Mouse (Mus musculus) stomach, embryonic 14.5 days (tissue): ENCODE results near the gene Cab39. TPM values are rescaled to one million over a fixed set of nuclear protein-coding genes. Genes with fewer than 3 reads are reported as not detected.

ENCODE experiments used
- ATAC-seq: fragments of 200-750 bp; cut with Nextera tagmentation; 2 replicates; pipeline ENCODE4 v1.8.0; 2017; ENCODE audit warnings: low read depth, moderate TSS enrichment; ENCODE audit not compliant: insufficient number of reproducible peaks, insufficient read depth, low FRiP score
- H3K27ac ChIP-seq: fragments of 300-500 bp; sonication (generic); 2 replicates; pipeline ENCODE4 v1.5.1; 2014; ENCODE audit warnings: mild to moderate bottlenecking, low read length, moderate library complexity, mixed read lengths
- H3K27me3 ChIP-seq: fragments of 300-500 bp; sonication (generic); 2 replicates; pipeline ENCODE4 v1.6.1; 2014; ENCODE audit warnings: low read length, control low read depth, mixed read lengths; ENCODE audit not compliant: control insufficient read depth, insufficient read depth
- H3K36me3 ChIP-seq: fragments of 300-500 bp; sonication (generic); 2 replicates; pipeline ENCODE4 v1.6.1; 2014; ENCODE audit warnings: mild to moderate bottlenecking, control low read depth, low read length, moderate library complexity, mixed read lengths; ENCODE audit not compliant: control insufficient read depth, insufficient read depth
- H3K4me1 ChIP-seq: fragments of 300-500 bp; sonication (generic); 2 replicates; pipeline ENCODE4 v1.6.1; 2014; ENCODE audit warnings: low read length, control low read depth, mixed read lengths; ENCODE audit not compliant: control insufficient read depth, insufficient read depth
- H3K4me2 ChIP-seq: fragments of 300-500 bp; sonication (generic); replicated peaks from 2 replicates; pipeline ENCODE4 v1.6.1; 2014; ENCODE audit warnings: low read depth, low read length, control low read depth
- H3K4me3 ChIP-seq: fragments of 300-500 bp; sonication (generic); 2 replicates; pipeline ENCODE4 v1.5.1; 2014; ENCODE audit warnings: low read depth, low read length, control low read depth
- H3K9ac ChIP-seq: fragments of 300-500 bp; sonication (generic); replicated peaks from 2 replicates; pipeline ENCODE4 v1.6.1; 2014; ENCODE audit warnings: low read depth, mild to moderate bottlenecking, control low read depth, low read length, moderate library complexity, mixed read lengths
- H3K9me3 ChIP-seq: fragments of 300-500 bp; sonication (generic); 2 replicates; pipeline ENCODE4 v1.6.1; 2016; ENCODE audit warnings: low read depth, low read length, control low read depth; ENCODE audit not compliant: control insufficient read depth
- WGBS: fragments of 180-500 bp; shearing (Covaris S2); extraction: QIAGEN DNeasy Blood & Tissue Kit; methylation state at CpG from one replicate; pipeline ENCODE4 v1.1.7; 2014; 5-methylcytosine and 5-hydroxymethylcytosine counted together
- polyA plus RNA-seq: library from polyadenylated mRNA; unstranded; fragments of >200 nt; fragmentation: Nextera tagmentation; extraction: Ambion mirVana; gene quantifications from 2 replicates; pipeline ENCODE4 v1.2.1, GENCODE M21; 2014

Cab39 gene
- 52.1 and 56.1 TPM in 2 replicates for polyA plus RNA-seq

DNA sequence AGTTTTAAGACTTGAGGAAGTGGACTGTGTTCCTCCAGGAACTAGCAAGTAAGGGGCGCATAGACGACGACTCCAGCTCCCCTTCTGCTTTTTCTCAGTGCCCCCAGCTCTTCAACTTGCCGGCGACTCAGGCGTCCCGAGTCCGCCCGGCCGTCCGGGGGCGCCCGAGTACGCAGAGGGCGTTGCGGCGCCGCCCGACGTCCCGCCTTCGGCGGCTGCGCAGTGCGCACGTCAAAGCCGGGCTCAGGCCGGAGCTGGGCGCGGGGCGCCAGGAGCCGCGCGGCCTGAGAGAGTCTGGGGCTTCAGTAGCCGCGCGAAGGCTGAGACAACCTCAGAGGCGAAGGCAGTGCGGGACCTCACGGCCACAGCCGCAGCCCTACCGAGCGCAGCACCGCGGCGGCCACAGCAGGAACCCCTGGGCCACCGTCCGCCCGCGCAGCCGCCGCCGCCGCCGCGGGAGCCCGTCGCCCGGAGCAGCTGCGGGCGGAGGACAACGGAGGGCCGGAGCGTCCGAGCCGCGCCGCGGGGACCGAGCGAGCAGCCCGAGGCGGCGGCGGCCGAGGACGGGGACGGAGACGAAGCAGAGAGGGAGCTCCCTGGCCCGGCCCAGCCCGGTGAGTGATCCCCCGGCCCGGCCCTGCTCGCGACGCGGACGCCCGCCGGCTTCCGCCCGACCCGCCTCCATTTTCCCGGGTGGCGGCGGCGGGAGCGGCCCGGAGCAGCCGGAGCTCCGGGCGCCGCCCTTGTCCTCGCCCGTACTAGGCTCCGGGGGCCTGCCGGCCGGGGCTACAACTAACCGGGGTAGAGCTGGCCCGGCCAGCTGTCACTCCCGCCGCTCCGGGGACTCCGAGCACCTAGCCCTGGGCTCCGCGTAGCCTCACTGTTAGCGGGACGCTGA lies at the start of gene Cab39:
TSS of gene Cab39 (plus strand) at position 234 of the 898 bp plus-strand sequence.
- Histone ChIP-seq H3K4me3 (peak within 1 kb of the TSS; percentile 98), H3K9ac (peak within 1 kb of the TSS; percentile 98), H3K4me2 (peak within 1 kb of the TSS; percentile 60), H3K27me3 (no peaks in the 10 kb centered on the region), H3K9me3 (no peaks in the 10 kb centered on the region), H3K36me3 (no peaks in the 10 kb centered on the region; the same call in 1 of the 2 replicates), H3K27ac (peak within 1 kb of the TSS; percentile 94), H3K4me1 (peaks cover 13% of the 10 kb centered on the region; the same call in 1 of the 2 replicates)
- peak; percentile 89 for ATAC-seq
- under 1% methylated on average over 104 of the region's 118 CpGs for WGBS

DNA sequence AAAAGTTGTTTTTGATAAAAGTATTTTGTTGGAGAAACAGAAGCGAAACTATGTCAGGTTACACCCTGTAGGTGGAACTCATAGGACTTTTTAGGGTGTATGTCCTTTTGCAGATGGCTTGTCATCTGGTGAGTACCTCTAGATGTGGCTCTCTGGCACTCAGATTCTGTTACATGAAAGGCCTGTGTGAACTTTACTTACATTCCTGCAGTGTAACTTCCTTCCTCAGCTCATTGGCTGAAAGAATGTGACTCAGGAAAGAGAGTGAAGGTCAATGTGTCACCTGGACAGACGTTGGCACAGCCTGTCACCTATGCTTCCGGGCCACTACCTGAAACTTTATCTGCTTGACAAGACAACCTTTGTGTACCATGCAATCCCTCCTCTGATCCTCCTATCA lies 48.7 kb upstream of the Cab39 start:
- 74% methylated on average over 3 of the region's 3 CpGs for WGBS
- Histone ChIP-seq H3K4me3 (no peak overlapping the region), H3K27ac (no peak overlapping the region), H3K36me3 (no peaks in the 10 kb centered on the region), H3K4me1 (no peaks in the 10 kb centered on the region), H3K9ac (no peak overlapping the region), H3K9me3 (no peaks in the 10 kb centered on the region), H3K4me2 (no peak overlapping the region), H3K27me3 (no peaks in the 10 kb centered on the region)
- ATAC-seq = no peak

- Histone ChIP-seq H3K4me2 (no peak overlapping the region), H3K36me3 (no peaks in the 10 kb centered on the region), H3K4me1 (peaks cover 4% of the 10 kb centered on the region; the same call in 1 of the 2 replicates), H3K9me3 (no peaks in the 10 kb centered on the region), H3K27ac (no peak overlapping the region), H3K27me3 (no peaks in the 10 kb centered on the region), H3K4me3 (no peak overlapping the region), H3K9ac (no peak overlapping the region)
- WGBS = 71% methylated on average over 5 of the region's 5 CpGs
- ATAC-seq = no peak
Observed at GRCm38 (mm10) chr1:85746511-85746910, 46.7 kb upstream of the Cab39 start.

- Histone ChIP-seq H3K27me3 (no peaks in the 10 kb centered on the region), H3K4me3 (no peak overlapping the region), H3K9ac (no peak overlapping the region), H3K4me1 (peaks cover 6% of the 10 kb centered on the region; the same call in 1 of the 2 replicates), H3K9me3 (no peaks in the 10 kb centered on the region), H3K4me2 (no peak overlapping the region), H3K36me3 (no peaks in the 10 kb centered on the region), H3K27ac (no peak overlapping the region)
- ATAC-seq = no peak
- WGBS = 94% methylated on average over 2 of the region's 2 CpGs
Observed at GRCm38 (mm10) chr1:85749829-85750228, 43.4 kb upstream of the Cab39 start.

DNA sequence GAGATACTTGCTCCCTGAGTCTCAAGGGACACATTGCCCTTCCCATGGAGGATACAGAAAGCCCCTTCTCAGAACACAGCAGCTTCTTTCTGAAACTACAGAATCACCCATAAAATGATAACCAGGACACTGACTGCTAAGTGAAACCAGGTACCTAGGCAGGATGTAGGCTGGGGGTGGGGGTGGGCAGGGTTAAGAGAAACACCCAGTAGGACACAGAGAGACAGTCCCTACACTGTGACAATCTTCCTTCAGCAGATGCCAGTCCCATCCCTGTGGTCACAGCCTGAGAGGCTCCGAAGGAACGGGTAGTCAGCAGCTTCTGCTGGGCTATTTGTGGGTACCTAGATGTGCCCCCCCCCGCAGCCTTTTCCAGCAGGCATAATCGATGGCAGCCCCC lies 42.6 kb upstream of the Cab39 start:
- H3K4me3 ChIP-seq = no peak overlapping the region
- H3K9me3 ChIP-seq = no peaks in the 10 kb centered on the region
- H3K27me3 ChIP-seq = no peaks in the 10 kb centered on the region
- WGBS = 80% methylated on average over 4 of the region's 4 CpGs
- peaks cover 6% of the 10 kb centered on the region; the same call in 1 of the 2 replicates for H3K4me1 ChIP-seq
- ATAC-seq = no peak
- no peaks in the 10 kb centered on the region for H3K36me3 ChIP-seq
- no peak overlapping the region for H3K27ac ChIP-seq
- no peak overlapping the region for H3K4me2 ChIP-seq
- no peak overlapping the region for H3K9ac ChIP-seq

- H3K4me2 ChIP-seq = no peak overlapping the region
- H3K4me3 ChIP-seq = no peak overlapping the region
- no peak overlapping the region for H3K27ac ChIP-seq
- no peaks in the 10 kb centered on the region for H3K27me3 ChIP-seq
- no peak overlapping the region for H3K9ac ChIP-seq
- H3K36me3 ChIP-seq = no peaks in the 10 kb centered on the region
- H3K9me3 ChIP-seq = no peaks in the 10 kb centered on the region
- ATAC-seq = 0 out of 2 replicates have a peak, but pooled peaks have one; percentile 42
- WGBS = 42% methylated on average over 6 of the region's 6 CpGs
- H3K4me1 ChIP-seq = peaks cover 6% of the 10 kb centered on the region; the same call in 1 of the 2 replicates
Observed at GRCm38 (mm10) chr1:85751494-85751893, 41.7 kb upstream of the Cab39 start.

DNA sequence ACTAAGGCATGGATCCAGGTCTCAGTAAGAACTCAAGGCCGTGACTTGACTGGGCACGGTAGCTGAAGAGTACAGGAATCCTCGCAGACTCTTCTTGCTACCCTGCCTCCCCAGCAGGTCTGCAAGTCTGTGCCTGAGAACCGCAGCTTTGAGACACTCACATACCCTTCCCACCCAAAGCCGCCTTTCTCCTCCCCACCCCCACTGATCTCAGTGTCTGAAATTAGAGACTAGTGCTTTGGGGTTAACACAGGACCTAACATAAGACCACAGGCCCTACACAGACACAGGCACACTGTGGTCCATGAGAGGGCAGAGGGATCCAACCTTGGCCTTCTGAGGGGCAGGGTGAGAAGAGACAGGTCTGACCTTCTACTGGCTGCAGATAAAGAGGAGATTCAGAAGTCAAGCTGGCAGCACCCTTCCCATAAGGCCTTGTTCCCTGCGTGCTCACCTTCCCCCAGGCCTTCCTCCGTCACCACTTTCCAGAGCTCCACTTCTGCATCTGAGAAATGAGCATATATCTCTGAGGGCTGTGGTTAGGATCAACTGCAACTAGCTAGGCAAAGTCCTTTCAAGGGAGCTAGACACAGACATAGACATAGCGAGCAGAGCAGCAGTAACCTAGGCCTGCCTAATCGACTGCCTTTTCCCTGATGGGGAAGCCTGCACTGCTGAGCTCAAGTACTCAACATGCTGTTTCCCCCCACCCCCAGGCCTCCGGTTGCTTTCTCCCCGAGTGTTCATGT lies 41.1 kb upstream of the Cab39 start:
- Histone ChIP-seq H3K36me3 (no peaks in the 10 kb centered on the region), H3K4me2 (no peak overlapping the region), H3K27ac (no peak overlapping the region), H3K27me3 (no peaks in the 10 kb centered on the region), H3K4me3 (no peak overlapping the region), H3K4me1 (peaks cover 6% of the 10 kb centered on the region; the same call in 1 of the 2 replicates), H3K9me3 (no peaks in the 10 kb centered on the region), H3K9ac (no peak overlapping the region)
- no peak for ATAC-seq
- WGBS = 79% methylated on average over 11 of the region's 11 CpGs

DNA sequence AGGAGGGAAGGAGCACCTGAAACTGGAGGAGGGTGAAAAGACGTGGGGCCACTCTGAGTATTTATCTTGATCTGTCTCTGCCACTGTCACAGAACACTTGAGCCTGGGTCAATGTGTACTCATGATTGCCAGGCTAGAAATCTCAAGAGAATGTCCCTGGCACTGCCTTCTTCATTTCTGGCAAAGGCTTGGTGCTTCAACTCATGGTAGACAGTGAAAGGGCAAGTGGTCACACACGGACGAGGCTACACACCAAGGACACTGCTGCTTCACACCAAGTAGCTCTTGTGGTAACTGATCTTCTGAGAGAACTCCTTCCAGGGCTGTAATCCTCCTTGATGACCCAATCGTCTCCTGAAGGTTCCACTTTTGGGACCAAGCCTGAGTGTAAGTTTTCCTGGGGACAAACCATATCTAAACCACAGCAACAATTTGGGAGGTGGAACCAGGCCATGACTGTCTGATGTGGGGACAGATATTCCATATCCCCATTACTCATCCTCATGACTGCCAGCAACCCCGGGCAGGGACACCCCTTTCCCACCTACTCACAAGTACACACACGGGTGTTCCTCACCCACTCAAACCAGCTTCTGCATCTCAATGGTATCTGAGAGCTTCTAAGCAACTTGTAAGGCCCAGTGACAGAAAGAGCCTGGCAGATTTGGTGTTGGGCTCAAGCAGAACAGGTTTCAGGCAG lies 35.6 kb upstream of the Cab39 start:
- no peak overlapping the region for H3K27ac ChIP-seq
- H3K27me3 ChIP-seq = no peaks in the 10 kb centered on the region
- no peak for ATAC-seq
- H3K4me2 ChIP-seq = no peak overlapping the region
- H3K9ac ChIP-seq = no peak overlapping the region
- 75% methylated on average over 6 of the region's 6 CpGs for WGBS
- H3K4me1 ChIP-seq = no peaks in the 10 kb centered on the region
- no peaks in the 10 kb centered on the region for H3K36me3 ChIP-seq
- no peaks in the 10 kb centered on the region for H3K9me3 ChIP-seq
- H3K4me3 ChIP-seq = no peak overlapping the region
